Mouse (Mus musculus): Measurements from ENCODE around the gene Rab7.

- TF ChIP-seq CTCF (IDR thresholded peaks at IDR 0.05; ENCODE audit: low read depth, low read length): no peak
- TF ChIP-seq POLR2A (IDR thresholded peaks at IDR 0.05; ENCODE audit: extremely low read depth, insufficient read depth, low read length): no peak
These were observed 64.6 kb downstream of the Rab7 start for GRCm38 (mm10) chr6:87980374-87981029.
